Mouse (Mus musculus) CD4-positive naive resting alpha-beta T cell, adult 57 days (primary cell): Measurements from ENCODE around the gene Morf4l2. TPM values are rescaled to one million over a fixed set of nuclear protein-coding genes. Genes with fewer than 3 reads are reported as not detected.

Experiments used
- total RNA-seq: library from RNA; stranded (reverse); gene quantifications from one replicate; pipeline ENCODE4 v1.2.4, GENCODE M21; 2023

Gene Morf4l2
- 128 TPM for total RNA-seq

GRCm38 (mm10) chrX:136743459-136743858 lies at the start of gene Morf4l2:
Gene Morf4l2 (minus strand): TSS chrX:136743690.

GRCm38 (mm10) chrX:136780041-136780440 lies 36.6 kb upstream of the Morf4l2 start, which contains the start of gene Glra4:
Gene Glra4 (minus strand): TSS chrX:136780141.

GRCm38 (mm10) chrX:136707446-136708167 lies 35.9 kb downstream of the Morf4l2 start, which contains the start of gene Tceal1:
Gene Tceal1 (plus strand): TSS chrX:136707982.

Other genes starting within 250 kb of the Morf4l2 start
- gene Kir3dl1, start 225.7 kb downstream of the Morf4l2 start, total RNA-seq, result not detected
- not detected for gene Kir3dl2, start 199.6 kb downstream of the Morf4l2 start, total RNA-seq
- gene Tceal3, start 152.8 kb downstream of the Morf4l2 start, total RNA-seq, result 1.1 TPM
- not detected for gene Tceal1, start 35.7 kb downstream of the Morf4l2 start, total RNA-seq
- not detected for gene Glra4, start 36.5 kb upstream of the Morf4l2 start, total RNA-seq
- gene Plp1, start 79.0 kb upstream of the Morf4l2 start, total RNA-seq, result 4.8 TPM
- not detected for gene Rab9b, start 125.1 kb upstream of the Morf4l2 start, total RNA-seq
- not detected for gene H2bfm, start 183.6 kb upstream of the Morf4l2 start, total RNA-seq
- 7.5 TPM for gene Tmsb15b2, start 231.8 kb upstream of the Morf4l2 start, total RNA-seq
- gene Tmsb15l, start 233.2 kb upstream of the Morf4l2 start, total RNA-seq, result 0.98 TPM
- gene Tmsb15b1, start 233.2 kb upstream of the Morf4l2 start, total RNA-seq, result 3.5 TPM
- gene Zcchc18, start 249.5 kb upstream of the Morf4l2 start, total RNA-seq, result 1.7 TPM